Mouse (Mus musculus): ENCODE measurements around the gene Fbxw9. TPM values are rescaled to one million over a fixed set of nuclear protein-coding genes. Genes with fewer than 3 reads are reported as not detected.
A peak's percentile ranks its signal among the peaks of the same experiment; 100 is the strongest.

The Fbxw9 gene
- polyA plus RNA-seq, 1 experiment from 2014 or later, result 16.6 TPM

- Histone ChIP-seq H3K4me3 (ENCODE audit: control insufficient read depth in 1 of 2, insufficient read depth in 1 of 2, low read depth in 1 of 2, low read length in 2 of 2) (peak overlapping the region in 1 of 2 experiments; percentile 97; a peak in 1 of 4 replicates), H3K36me3 (ENCODE audit: control insufficient read depth, insufficient read depth, low read length) (peaks cover 55% of the 10 kb centered on the region), H3K27ac (replicated peaks in 1 of 2; ENCODE audit: control insufficient read depth in 1 of 2, insufficient read depth in 1 of 2, low read depth in 2 of 2, low read length in 2 of 2) (no peak overlapping the region), H3K4me2 (ENCODE audit: low read length) (peak overlapping the region; percentile 94), H3K27me3 (ENCODE audit: control insufficient read depth, insufficient read depth, low read length) (no peaks in the 10 kb centered on the region), H3K4me1 (ENCODE audit: control insufficient read depth in 2 of 2, insufficient read depth in 2 of 2, low read length in 2 of 2) (peaks cover 11 to 28% of the 10 kb centered on the region in 2 experiments), H3K9me3 (ENCODE audit: control insufficient read depth, low read length) (no peaks in the 10 kb centered on the region), H3K9ac (ENCODE audit: low read length) (no peak overlapping the region)
- 90% methylated on average over 3 of the region's 3 CpGs for WGBS
- ATAC-seq (ENCODE audit: insufficient number of reproducible peaks, insufficient read depth, low FRiP score, low read depth), result no peak
Measured at GRCm38 (mm10) chr8:85023846-85024245, 36.0 kb upstream of the Fbxw9 start.

GRCm38 (mm10) chr8:85025098-85025932, 34.5 kb upstream of the Fbxw9 start, which contains the start of gene Asna1:
Gene Asna1 (minus strand): TSS chr8:85025281.
- Histone ChIP-seq H3K4me1 (ENCODE audit: control insufficient read depth in 2 of 2, insufficient read depth in 2 of 2, low read length in 2 of 2) (peaks cover 11 to 33% of the 10 kb centered on the region in 2 experiments), H3K36me3 (ENCODE audit: control insufficient read depth, insufficient read depth, low read length) (peaks cover 53% of the 10 kb centered on the region), H3K9me3 (ENCODE audit: control insufficient read depth, low read length) (no peaks in the 10 kb centered on the region), H3K9ac (ENCODE audit: low read length) (peak within 1 kb of the TSS; percentile 88), H3K4me2 (ENCODE audit: low read length) (peak within 1 kb of the TSS; percentile 94), H3K27me3 (ENCODE audit: control insufficient read depth, insufficient read depth, low read length) (no peaks in the 10 kb centered on the region), H3K4me3 (ENCODE audit: control insufficient read depth in 1 of 2, insufficient read depth in 1 of 2, low read depth in 1 of 2, low read length in 2 of 2) (peak within 1 kb of the TSS; percentile 87 to 97), H3K27ac (replicated peaks in 1 of 2; ENCODE audit: control insufficient read depth in 1 of 2, insufficient read depth in 1 of 2, low read depth in 2 of 2, low read length in 2 of 2) (peak within 1 kb of the TSS; percentile 72 to 84)
- peak; percentile 81 for ATAC-seq (ENCODE audit: insufficient number of reproducible peaks, insufficient read depth, low FRiP score, low read depth)
- WGBS, result 5% methylated on average over 30 of the region's 30 CpGs

- WGBS, result under 1% methylated on average over 74 of the region's 75 CpGs
- peaks cover 52% of the 10 kb centered on the region for H3K36me3 ChIP-seq (ENCODE audit: control insufficient read depth, insufficient read depth, low read length)
Measured at GRCm38 (mm10) chr8:85026670-85027515, 33.0 kb upstream of the Fbxw9 start, which contains the start of gene Trir. Gene Trir (plus strand): TSS chr8:85026823.

GRCm38 (mm10) chr8:85027516-85027855, 32.4 kb upstream of the Fbxw9 start:
- no peak for ATAC-seq (ENCODE audit: insufficient number of reproducible peaks, insufficient read depth, low FRiP score, low read depth)
- under 1% methylated on average over 13 of the region's 13 CpGs for WGBS
- no peaks in the 10 kb centered on the region for H3K9me3 ChIP-seq (ENCODE audit: control insufficient read depth, low read length)
- peaks cover 11 to 33% of the 10 kb centered on the region in 2 experiments for H3K4me1 ChIP-seq (ENCODE audit: control insufficient read depth in 2 of 2, insufficient read depth in 2 of 2, low read length in 2 of 2)
- no peaks in the 10 kb centered on the region for H3K27me3 ChIP-seq (ENCODE audit: control insufficient read depth, insufficient read depth, low read length)
- peak overlapping the region; percentile 96 to 97 for H3K4me3 ChIP-seq (ENCODE audit: control insufficient read depth in 1 of 2, insufficient read depth in 1 of 2, low read depth in 1 of 2, low read length in 2 of 2)
- peaks cover 52% of the 10 kb centered on the region for H3K36me3 ChIP-seq (ENCODE audit: control insufficient read depth, insufficient read depth, low read length)
- peak overlapping the region; percentile 48 to 72; a peak in 3 of 4 replicates for H3K27ac ChIP-seq (replicated peaks in 1 of 2; ENCODE audit: control insufficient read depth in 1 of 2, insufficient read depth in 1 of 2, low read depth in 2 of 2, low read length in 2 of 2)
- peak overlapping the region; percentile 94 for H3K4me2 ChIP-seq (ENCODE audit: low read length)
- peak overlapping the region; percentile 98 for H3K9ac ChIP-seq (ENCODE audit: low read length)

More at GRCm38 (mm10) chr8:85026670-85027515, 33.0 kb upstream of the Fbxw9 start, which contains the start of gene Trir:
- peak within 1 kb of the TSS; percentile 96 to 97 for H3K4me3 ChIP-seq (ENCODE audit: control insufficient read depth in 1 of 2, insufficient read depth in 1 of 2, low read depth in 1 of 2, low read length in 2 of 2)
- peak within 1 kb of the TSS; percentile 72 to 89 for H3K27ac ChIP-seq (replicated peaks in 1 of 2; ENCODE audit: control insufficient read depth in 1 of 2, insufficient read depth in 1 of 2, low read depth in 2 of 2, low read length in 2 of 2)
- ATAC-seq (ENCODE audit: insufficient number of reproducible peaks, insufficient read depth, low FRiP score, low read depth), result peak; percentile 81
- H3K9ac ChIP-seq (ENCODE audit: low read length), result peak within 1 kb of the TSS; percentile 98
- no peaks in the 10 kb centered on the region for H3K27me3 ChIP-seq (ENCODE audit: control insufficient read depth, insufficient read depth, low read length)
- H3K9me3 ChIP-seq (ENCODE audit: control insufficient read depth, low read length), result no peaks in the 10 kb centered on the region
- H3K4me1 ChIP-seq (ENCODE audit: control insufficient read depth in 2 of 2, insufficient read depth in 2 of 2, low read length in 2 of 2), result peaks cover 11 to 33% of the 10 kb centered on the region in 2 experiments
- peak within 1 kb of the TSS; percentile 94 for H3K4me2 ChIP-seq (ENCODE audit: low read length)

- no peaks in the 10 kb centered on the region for H3K9me3 ChIP-seq (ENCODE audit: control insufficient read depth, low read length)
- no peaks in the 10 kb centered on the region for H3K27me3 ChIP-seq (ENCODE audit: control insufficient read depth, insufficient read depth, low read length)
- H3K4me3 ChIP-seq (ENCODE audit: control insufficient read depth in 1 of 2, insufficient read depth in 1 of 2, low read depth in 1 of 2, low read length in 2 of 2), result peak overlapping the region; percentile 6 to 97; a peak in 3 of 4 replicates
- peak overlapping the region; percentile 98 for H3K9ac ChIP-seq (ENCODE audit: low read length)
- H3K36me3 ChIP-seq (ENCODE audit: control insufficient read depth, insufficient read depth, low read length), result peaks cover 52% of the 10 kb centered on the region
- H3K4me1 ChIP-seq (ENCODE audit: control insufficient read depth in 2 of 2, insufficient read depth in 2 of 2, low read length in 2 of 2), result peaks cover 11 to 33% of the 10 kb centered on the region in 2 experiments
- no peak for ATAC-seq (ENCODE audit: insufficient number of reproducible peaks, insufficient read depth, low FRiP score, low read depth)
- H3K27ac ChIP-seq (replicated peaks in 1 of 2; ENCODE audit: control insufficient read depth in 1 of 2, insufficient read depth in 1 of 2, low read depth in 2 of 2, low read length in 2 of 2), result no peak overlapping the region
- peak overlapping the region; percentile 94 for H3K4me2 ChIP-seq (ENCODE audit: low read length)
- 23% methylated on average over 2 of the region's 2 CpGs for WGBS
Measured at GRCm38 (mm10) chr8:85027922-85028321, 31.9 kb upstream of the Fbxw9 start.

GRCm38 (mm10) chr8:85029271-85029670, 30.6 kb upstream of the Fbxw9 start:
- H3K27ac ChIP-seq (replicated peaks in 1 of 2; ENCODE audit: control insufficient read depth in 1 of 2, insufficient read depth in 1 of 2, low read depth in 2 of 2, low read length in 2 of 2), result no peak overlapping the region
- no peaks in the 10 kb centered on the region for H3K27me3 ChIP-seq (ENCODE audit: control insufficient read depth, insufficient read depth, low read length)
- H3K36me3 ChIP-seq (ENCODE audit: control insufficient read depth, insufficient read depth, low read length), result peaks cover 53% of the 10 kb centered on the region
- peak overlapping the region; percentile 98; the same call in 1 of the 2 replicates for H3K9ac ChIP-seq (ENCODE audit: low read length)
- peaks cover 11 to 29% of the 10 kb centered on the region in 2 experiments for H3K4me1 ChIP-seq (ENCODE audit: control insufficient read depth in 2 of 2, insufficient read depth in 2 of 2, low read length in 2 of 2)
- 85% methylated on average over 14 of the region's 14 CpGs for WGBS
- peak overlapping the region; percentile 94; the same call in 1 of the 2 replicates for H3K4me2 ChIP-seq (ENCODE audit: low read length)
- no peaks in the 10 kb centered on the region for H3K9me3 ChIP-seq (ENCODE audit: control insufficient read depth, low read length)
- no peak for ATAC-seq (ENCODE audit: insufficient number of reproducible peaks, insufficient read depth, low FRiP score, low read depth)
- H3K4me3 ChIP-seq (ENCODE audit: control insufficient read depth in 1 of 2, insufficient read depth in 1 of 2, low read depth in 1 of 2, low read length in 2 of 2), result no peak overlapping the region

GRCm38 (mm10) chr8:85032622-85033311, 27.1 kb upstream of the Fbxw9 start:
- H3K9me3 ChIP-seq (ENCODE audit: control insufficient read depth, low read length), result no peaks in the 10 kb centered on the region
- WGBS, result 75% methylated on average over 4 of the region's 4 CpGs

More at GRCm38 (mm10) chr8:85032622-85033311, 27.1 kb upstream of the Fbxw9 start:
- H3K4me1 ChIP-seq (ENCODE audit: control insufficient read depth in 2 of 2, insufficient read depth in 2 of 2, low read length in 2 of 2), result peaks cover 4 to 27% of the 10 kb centered on the region in 2 experiments
- ATAC-seq (ENCODE audit: insufficient number of reproducible peaks, insufficient read depth, low FRiP score, low read depth), result no peak
- no peaks in the 10 kb centered on the region for H3K27me3 ChIP-seq (ENCODE audit: control insufficient read depth, insufficient read depth, low read length)
- peaks cover 53% of the 10 kb centered on the region for H3K36me3 ChIP-seq (ENCODE audit: control insufficient read depth, insufficient read depth, low read length)
- no peak overlapping the region for H3K4me3 ChIP-seq (ENCODE audit: control insufficient read depth in 1 of 2, insufficient read depth in 1 of 2, low read depth in 1 of 2, low read length in 2 of 2)
- H3K27ac ChIP-seq (replicated peaks in 1 of 2; ENCODE audit: control insufficient read depth in 1 of 2, insufficient read depth in 1 of 2, low read depth in 2 of 2, low read length in 2 of 2), result no peak overlapping the region
- H3K9ac ChIP-seq (ENCODE audit: low read length), result no peak overlapping the region
- no peak overlapping the region for H3K4me2 ChIP-seq (ENCODE audit: low read length)
